Mouse (Mus musculus) stomach, embryonic 15.5 days (tissue): ENCODE results near the gene Rnf135. TPM values are rescaled to one million over a fixed set of nuclear protein-coding genes. Genes with fewer than 3 reads are reported as not detected.
"Not testable (repeated sequence)": the region's sequence is repeated elsewhere in the genome, so short reads cannot be mapped to it uniquely, and the experiment has no call there.

Experiments
- ATAC-seq: fragments of 200-750 bp; cut with Nextera tagmentation; 2 replicates; pipeline ENCODE4 v1.8.0; 2017; ENCODE audit warnings: low read depth, moderate number of reproducible peaks, moderate TSS enrichment; ENCODE audit not compliant: insufficient read depth, low FRiP score
- H3K27ac ChIP-seq: fragments of 300-500 bp; sonication (generic); 2 replicates; pipeline ENCODE4 v1.5.1; 2015; ENCODE audit warnings: mild to moderate bottlenecking, inconsistent platforms
- H3K27me3 ChIP-seq: fragments of 300-500 bp; sonication (generic); replicated peaks from 2 replicates; pipeline ENCODE4 v1.6.1; 2015; ENCODE audit warnings: inconsistent platforms
- H3K36me3 ChIP-seq: fragments of 300-500 bp; sonication (generic); 2 replicates; pipeline ENCODE4 v1.6.1; 2015; ENCODE audit warnings: inconsistent platforms
- H3K4me1 ChIP-seq: fragments of 300-500 bp; sonication (generic); 2 replicates; pipeline ENCODE4 v1.6.1; 2015; ENCODE audit warnings: inconsistent platforms
- H3K4me2 ChIP-seq: fragments of 300-500 bp; sonication (generic); 2 replicates; pipeline ENCODE4 v1.6.1; 2015; ENCODE audit warnings: mild to moderate bottlenecking, inconsistent platforms
- H3K4me3 ChIP-seq: fragments of 300-500 bp; sonication (generic); replicated peaks from 2 replicates; pipeline ENCODE4 v1.5.1; 2015; ENCODE audit warnings: inconsistent platforms
- H3K9ac ChIP-seq: fragments of 300-500 bp; sonication (generic); 2 replicates; pipeline ENCODE4 v1.6.1; 2015; ENCODE audit warnings: inconsistent platforms
- H3K9me3 ChIP-seq: fragments of 300-500 bp; sonication (generic); 2 replicates; pipeline ENCODE4 v1.6.1; 2016; ENCODE audit warnings: inconsistent platforms
- WGBS: fragments of 180-500 bp; shearing (Covaris S2); methylation state at CpG from one replicate; pipeline ENCODE4 v1.1.7; 2015; 5-methylcytosine and 5-hydroxymethylcytosine counted together
- polyA plus RNA-seq: library from polyadenylated mRNA; unstranded; fragments of >200 nt; fragmentation: Nextera tagmentation; extraction: Ambion mirVana; gene quantifications from 2 replicates; pipeline ENCODE4 v1.2.1, GENCODE M21; 2015

Gene Rnf135
- polyA plus RNA-seq, 1 experiment from 2014 or later, result 10.3 TPM

- H3K4me3 ChIP-seq, result peak within 1 kb of the TSS; percentile 100
- ATAC-seq, result peak; percentile 93
- H3K27me3 ChIP-seq, result no peaks in the 10 kb centered on the region
- H3K4me1 ChIP-seq, result 0 out of 2 replicates have a peak, but pooled peaks cover 3% of the 10 kb centered on the region
- H3K36me3 ChIP-seq, result no peaks in the 10 kb centered on the region
- H3K4me2 ChIP-seq, result peak within 1 kb of the TSS; percentile 53
- no peaks in the 10 kb centered on the region for H3K9me3 ChIP-seq
- peak within 1 kb of the TSS; percentile 96 for H3K27ac ChIP-seq
- peak within 1 kb of the TSS; percentile 98 for H3K9ac ChIP-seq
- under 1% methylated on average over 78 of the region's 78 CpGs for WGBS
Measured at GRCm38 (mm10) chr11:80208860-80209800, 25.5 kb downstream of the Rnf135 start, which contains the start of gene Rhot1. Gene Rhot1 (plus strand): TSS chr11:80209019.

- Histone ChIP-seq H3K27me3 (no peaks in the 10 kb centered on the region), H3K9ac (no peak overlapping the region), H3K27ac (no peak overlapping the region), H3K4me1 (0 out of 2 replicates have a peak, but pooled peaks cover 3% of the 10 kb centered on the region), H3K4me2 (peak overlapping the region; percentile 53), H3K4me3 (peak overlapping the region; percentile 100; the same call in 1 of the 2 replicates), H3K9me3 (no peaks in the 10 kb centered on the region), H3K36me3 (no peaks in the 10 kb centered on the region)
- 39% methylated on average over 6 of the region's 6 CpGs for WGBS
- no peak for ATAC-seq
Measured at GRCm38 (mm10) chr11:80210321-80210720, 26.7 kb downstream of the Rnf135 start.

GRCm38 (mm10) chr11:80212282-80212681, 28.6 kb downstream of the Rnf135 start:
- H3K27ac ChIP-seq, result no peak overlapping the region
- no peak overlapping the region for H3K9ac ChIP-seq
- no peak overlapping the region for H3K4me3 ChIP-seq
- H3K4me1 ChIP-seq, result 0 out of 2 replicates have a peak, but pooled peaks cover 3% of the 10 kb centered on the region
- no peaks in the 10 kb centered on the region for H3K36me3 ChIP-seq
- ATAC-seq, result no peak
- no peaks in the 10 kb centered on the region for H3K9me3 ChIP-seq
- 81% methylated on average over 2 of the region's 2 CpGs for WGBS
- no peak overlapping the region for H3K4me2 ChIP-seq
- no peaks in the 10 kb centered on the region for H3K27me3 ChIP-seq

GRCm38 (mm10) chr11:80215291-80215690, 31.6 kb downstream of the Rnf135 start:
- H3K4me2 ChIP-seq, result no peak overlapping the region
- no peaks in the 10 kb centered on the region for H3K9me3 ChIP-seq
- H3K4me1 ChIP-seq, result peaks cover 8% of the 10 kb centered on the region; the same call in 1 of the 2 replicates
- no peak overlapping the region for H3K27ac ChIP-seq
- 78% methylated on average over 3 of the region's 3 CpGs for WGBS
- no peaks in the 10 kb centered on the region for H3K27me3 ChIP-seq
- no peak for ATAC-seq
- H3K9ac ChIP-seq, result no peak overlapping the region
- no peak overlapping the region for H3K4me3 ChIP-seq
- H3K36me3 ChIP-seq, result no peaks in the 10 kb centered on the region

- Histone ChIP-seq H3K27me3 (no peaks in the 10 kb centered on the region), H3K36me3 (peaks cover 4% of the 10 kb centered on the region; the same call in 1 of the 2 replicates), H3K9ac (no peak overlapping the region), H3K27ac (no peak overlapping the region), H3K4me3 (no peak overlapping the region), H3K4me2 (no peak overlapping the region), H3K4me1 (peaks cover 5% of the 10 kb centered on the region; the same call in 1 of the 2 replicates), H3K9me3 (no peaks in the 10 kb centered on the region)
- no peak for ATAC-seq
- WGBS, result 82% methylated on average over 11 of the region's 11 CpGs
Measured at GRCm38 (mm10) chr11:80218657-80219293, 35.1 kb downstream of the Rnf135 start.

- 93% methylated on average over 4 of the region's 5 CpGs for WGBS
- H3K4me1 ChIP-seq, H3K9me3 ChIP-seq, H3K27me3 ChIP-seq, H3K4me3 ChIP-seq, ATAC-seq, H3K27ac ChIP-seq, H3K4me2 ChIP-seq, H3K9ac ChIP-seq: not testable (repeated sequence)
- peaks cover 23% of the 10 kb centered on the region; the same call in 1 of the 2 replicates for H3K36me3 ChIP-seq
Measured at GRCm38 (mm10) chr11:80230066-80230465, 46.4 kb downstream of the Rnf135 start.

GRCm38 (mm10) chr11:80237278-80237677, 53.6 kb downstream of the Rnf135 start:
- Histone ChIP-seq H3K36me3 (peaks cover 11% of the 10 kb centered on the region; the same call in 1 of the 2 replicates), H3K9ac (no peak overlapping the region), H3K27ac (no peak overlapping the region), H3K9me3 (no peaks in the 10 kb centered on the region), H3K27me3 (no peaks in the 10 kb centered on the region), H3K4me3 (no peak overlapping the region), H3K4me2 (no peak overlapping the region), H3K4me1 (no peaks in the 10 kb centered on the region)
- WGBS, result 69% methylated on average over 3 of the region's 3 CpGs
- ATAC-seq, result no peak

- H3K27me3 ChIP-seq, result no peaks in the 10 kb centered on the region
- no peak overlapping the region for H3K27ac ChIP-seq
- no peak overlapping the region for H3K4me2 ChIP-seq
- no peaks in the 10 kb centered on the region for H3K4me1 ChIP-seq
- no peak overlapping the region for H3K4me3 ChIP-seq
- ATAC-seq, result no peak
- H3K36me3 ChIP-seq, result peaks cover 8% of the 10 kb centered on the region; the same call in 1 of the 2 replicates
- 84% methylated on average over 4 of the region's 4 CpGs for WGBS
- H3K9ac ChIP-seq, result no peak overlapping the region
- H3K9me3 ChIP-seq, result no peaks in the 10 kb centered on the region
Measured at GRCm38 (mm10) chr11:80238306-80238705, 54.7 kb downstream of the Rnf135 start.

- no peaks in the 10 kb centered on the region for H3K4me1 ChIP-seq
- no peak overlapping the region for H3K27ac ChIP-seq
- H3K4me2 ChIP-seq, result no peak overlapping the region
- no peak for ATAC-seq
- no peaks in the 10 kb centered on the region for H3K9me3 ChIP-seq
- no peak overlapping the region for H3K9ac ChIP-seq
- H3K4me3 ChIP-seq, result no peak overlapping the region
- no peaks in the 10 kb centered on the region for H3K27me3 ChIP-seq
- H3K36me3 ChIP-seq, result peaks cover 42% of the 10 kb centered on the region
Measured at GRCm38 (mm10) chr11:80247026-80247425, 63.4 kb downstream of the Rnf135 start.

GRCm38 (mm10) chr11:80248531-80248930, 64.9 kb downstream of the Rnf135 start:
- H3K36me3 ChIP-seq, result peaks cover 39% of the 10 kb centered on the region
- no peak overlapping the region for H3K27ac ChIP-seq
- H3K4me3 ChIP-seq, result no peak overlapping the region
- ATAC-seq, result no peak
- H3K4me2 ChIP-seq, result no peak overlapping the region
- 92% methylated on average over 3 of the region's 3 CpGs for WGBS
- H3K27me3 ChIP-seq, result no peaks in the 10 kb centered on the region
- H3K9ac ChIP-seq, result no peak overlapping the region
- no peaks in the 10 kb centered on the region for H3K9me3 ChIP-seq
- H3K4me1 ChIP-seq, result no peaks in the 10 kb centered on the region
